Mouse (Mus musculus) spleen, adult 2 months (tissue): ENCODE measurements around the gene Dnaja1. TPM values are rescaled to one million over a fixed set of nuclear protein-coding genes. Genes with fewer than 3 reads are reported as not detected.

ENCODE experiments used
- DNase-seq, 2 experiments: peaks; one replicate each; pipeline versions ENCODE4 v3.0.0 to v3.0.0-alpha.2; 2012 to 2021; ENCODE audit warnings: low spot score in 2 of 2, low read depth in 1 of 2
- H3K27ac ChIP-seq: fragments of 200-500 bp; 2 replicates; pipeline ENCODE4 v1.5.1; 2012; ENCODE audit warnings: low read length, inconsistent platforms; ENCODE audit not compliant: insufficient read depth
- H3K27me3 ChIP-seq: fragments of 200-500 bp; 2 replicates; pipeline ENCODE4 v1.6.1; 2012; ENCODE audit warnings: mild to moderate bottlenecking, moderate library complexity, low read length, inconsistent platforms; ENCODE audit not compliant: control insufficient read depth, insufficient read depth
- H3K36me3 ChIP-seq: fragments of 200-500 bp; 2 replicates; pipeline ENCODE4 v1.6.1; 2012; ENCODE audit warnings: mild to moderate bottlenecking, low read length, inconsistent platforms; ENCODE audit not compliant: control insufficient read depth, insufficient read depth
- H3K4me1 ChIP-seq: fragments of 200-500 bp; 2 replicates; pipeline ENCODE4 v1.6.1; 2011; ENCODE audit warnings: inconsistent platforms; ENCODE audit not compliant: control insufficient read depth, insufficient read depth, insufficient read length
- H3K4me3 ChIP-seq: fragments of 200-500 bp; 2 replicates; pipeline ENCODE4 v1.5.1; 2011; ENCODE audit warnings: mild to moderate bottlenecking, inconsistent platforms; ENCODE audit not compliant: insufficient read depth, insufficient read length; ENCODE audit errors: extremely low read depth
- CTCF ChIP-seq: fragments of 200-500 bp; IDR thresholded peaks from 2 replicates; pipeline ENCODE4 v1.5.1; 2011; ENCODE audit warnings: mild to moderate bottlenecking, inconsistent platforms; ENCODE audit not compliant: insufficient read depth, insufficient read length, insufficient replicate concordance; ENCODE audit errors: extremely low read depth
- POLR2A ChIP-seq: fragments of 200-500 bp; IDR thresholded peaks from 2 replicates; pipeline ENCODE4 v1.6.1; 2011; ENCODE audit warnings: low read depth, low read length, inconsistent platforms
- WGBS: fragments of 180-500 bp; shearing (Covaris S2); methylation state at CpG from one replicate; pipeline ENCODE4 v1.1.7; 2018; 5-methylcytosine and 5-hydroxymethylcytosine counted together
- polyA plus RNA-seq: library from polyadenylated mRNA; depleted of rRNA; stranded (reverse); fragments of >200 nt; gene quantifications from 2 replicates; pipeline ENCODE4 v1.2.3, GENCODE M21; 2012; rRNA removed

The Dnaja1 gene
- polyA plus RNA-seq, 1 experiment: 4.1 TPM

DNA sequence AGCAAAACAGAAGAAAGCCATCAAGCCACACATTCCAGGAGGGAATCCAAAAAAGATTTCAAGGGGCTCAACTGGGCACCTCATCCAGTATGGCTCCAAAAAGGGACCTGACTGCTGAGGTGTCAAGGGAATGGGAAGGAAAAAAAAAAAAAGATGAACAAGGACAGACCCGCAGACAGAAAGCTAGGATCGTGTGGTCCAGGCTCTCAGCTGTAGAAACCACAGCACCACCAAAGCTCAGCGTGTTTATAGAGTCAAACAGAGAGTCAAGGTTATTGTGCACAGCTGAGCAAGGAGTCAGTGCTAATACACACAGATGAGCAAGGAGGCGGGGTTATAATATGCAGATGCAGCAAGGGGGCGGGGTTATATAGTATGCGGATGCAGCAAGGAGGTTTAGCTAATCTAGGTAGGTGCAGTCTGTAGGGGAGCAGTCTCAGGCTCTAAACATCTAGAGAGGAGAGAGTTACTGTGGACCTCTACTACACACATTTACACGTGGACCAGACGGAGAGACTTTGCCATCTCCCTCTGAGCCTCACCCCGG, 63.7 kb downstream of the Dnaja1 start:
- Histone ChIP-seq H3K4me1 (peaks cover 16% of the 10 kb centered on the region; the same call in 1 of the 2 replicates), H3K36me3 (no peaks in the 10 kb centered on the region), H3K27me3 (no peaks in the 10 kb centered on the region), H3K27ac (no peak overlapping the region), H3K4me3 (no peak overlapping the region)
- WGBS: 62% methylated on average over 9 of the region's 9 CpGs
- TF ChIP-seq POLR2A (no peak), CTCF (no peak)
- DNase-seq: no peak

- H3K4me1 ChIP-seq: peaks cover 9% of the 10 kb centered on the region; the same call in 1 of the 2 replicates
- TF ChIP-seq POLR2A (no peak), CTCF (no peak)
- H3K27ac ChIP-seq: no peak overlapping the region
- no peaks in the 10 kb centered on the region for H3K36me3 ChIP-seq
- H3K4me3 ChIP-seq: no peak overlapping the region
- WGBS: 81% methylated on average over 4 of the region's 4 CpGs
- no peak for DNase-seq
- no peaks in the 10 kb centered on the region for H3K27me3 ChIP-seq
Observed at GRCm38 (mm10) chr4:40786578-40786977, 64.6 kb downstream of the Dnaja1 start.

Other genes with a start within 250 kb of the Dnaja1 start
- gene Tmem215, start 250.0 kb upstream of the Dnaja1 start, polyA plus RNA-seq: 3.5 and 4.0 TPM in 2 replicates
- gene Aptx, start 19.0 kb upstream of the Dnaja1 start, polyA plus RNA-seq: 3.8 and 4.4 TPM in 2 replicates
- 9.2 and 11.8 TPM in 2 replicates for gene Smu1, start 35.8 kb downstream of the Dnaja1 start, polyA plus RNA-seq
- gene B4galt1, start 131.9 kb downstream of the Dnaja1 start, polyA plus RNA-seq: 24.6 and 37.4 TPM in 2 replicates
- gene Spink4, start 197.9 kb downstream of the Dnaja1 start, polyA plus RNA-seq: not detected in 2 replicates
- 43.8 and 76.3 TPM in 2 replicates for gene Bag1, start 226.1 kb downstream of the Dnaja1 start, polyA plus RNA-seq
- gene Chmp5, start 226.3 kb downstream of the Dnaja1 start, polyA plus RNA-seq: 5.8 and 6.2 TPM in 2 replicates
- 23.4 and 27.5 TPM in 2 replicates for gene Nfx1, start 248.8 kb downstream of the Dnaja1 start, polyA plus RNA-seq